Mouse (Mus musculus) limb, embryonic 15.5 days (tissue): ENCODE measurements around the gene Fam217a. TPM values are rescaled to one million over a fixed set of nuclear protein-coding genes. Genes with fewer than 3 reads are reported as not detected.
A peak's percentile ranks its signal among the peaks of the same experiment; 100 is the strongest.
"Not testable (repeated sequence)": the region's sequence is repeated elsewhere in the genome, so short reads cannot be mapped to it uniquely, and the experiment has no call there.

Source experiments
- ATAC-seq: fragments of 200-750 bp; cut with Nextera tagmentation; 2 replicates; pipeline ENCODE4 v1.8.0; 2017; ENCODE audit warnings: low read depth, moderate TSS enrichment; ENCODE audit not compliant: insufficient number of reproducible peaks, low FRiP score, low TSS enrichment
- H3K27ac ChIP-seq: fragments of 300-500 bp; sonication (generic); 2 replicates; pipeline ENCODE4 v1.5.1; 2015; ENCODE audit warnings: moderate library complexity, mild to moderate bottlenecking, inconsistent platforms
- H3K27me3 ChIP-seq: fragments of 300-500 bp; sonication (generic); 2 replicates; pipeline ENCODE4 v1.6.1; 2015; ENCODE audit warnings: inconsistent platforms
- H3K36me3 ChIP-seq: fragments of 300-500 bp; sonication (generic); 2 replicates; pipeline ENCODE4 v1.6.1; 2015; ENCODE audit warnings: inconsistent platforms
- H3K4me1 ChIP-seq: fragments of 300-500 bp; sonication (generic); 2 replicates; pipeline ENCODE4 v1.6.1; 2015; ENCODE audit warnings: inconsistent platforms
- H3K4me2 ChIP-seq: fragments of 300-500 bp; sonication (generic); 2 replicates; pipeline ENCODE4 v1.6.1; 2015; ENCODE audit warnings: mild to moderate bottlenecking, inconsistent platforms
- H3K4me3 ChIP-seq: fragments of 300-500 bp; sonication (generic); 2 replicates; pipeline ENCODE4 v1.5.1; 2015; ENCODE audit warnings: mild to moderate bottlenecking, inconsistent platforms
- H3K9ac ChIP-seq: fragments of 300-500 bp; sonication (generic); 2 replicates; pipeline ENCODE4 v1.6.1; 2015; ENCODE audit warnings: inconsistent platforms
- H3K9me3 ChIP-seq: fragments of 300-500 bp; sonication (generic); 2 replicates; pipeline ENCODE4 v1.6.1; 2016; ENCODE audit warnings: inconsistent platforms
- WGBS: fragments of 180-500 bp; shearing (Covaris S2); methylation state at CpG from one replicate; pipeline ENCODE4 v1.1.7; 2015; 5-methylcytosine and 5-hydroxymethylcytosine counted together
- polyA plus RNA-seq: library from polyadenylated mRNA; unstranded; fragments of >200 nt; fragmentation: Nextera tagmentation; extraction: Ambion mirVana; gene quantifications from 2 replicates; pipeline ENCODE4 v1.2.1, GENCODE M21; 2015

Gene Fam217a
- polyA plus RNA-seq, 1 experiment from 2014 or later: 0.40 TPM

GRCm38 (mm10) chr13:34864420-34865169 lies 59.5 kb downstream of the Fam217a start:
- H3K27me3 ChIP-seq: no peaks in the 10 kb centered on the region
- peak; percentile 48; the same call in 1 of the 2 replicates for ATAC-seq
- H3K4me2 ChIP-seq: no peak overlapping the region
- WGBS: 38% methylated on average over 7 of the region's 7 CpGs
- no peak overlapping the region for H3K4me3 ChIP-seq
- H3K4me1 ChIP-seq: no peaks in the 10 kb centered on the region
- H3K36me3 ChIP-seq: no peaks in the 10 kb centered on the region
- no peaks in the 10 kb centered on the region for H3K9me3 ChIP-seq
- no peak overlapping the region for H3K27ac ChIP-seq
- H3K9ac ChIP-seq: no peak overlapping the region

GRCm38 (mm10) chr13:34861166-34861565 lies 62.9 kb downstream of the Fam217a start:
- not testable (repeated sequence) for H3K4me1 ChIP-seq, H3K27me3 ChIP-seq, H3K4me3 ChIP-seq, H3K27ac ChIP-seq, ATAC-seq, H3K9ac ChIP-seq, H3K4me2 ChIP-seq, H3K9me3 ChIP-seq, H3K36me3 ChIP-seq
- WGBS: 39% methylated on average over 7 of the region's 8 CpGs

Other genes with a start within 250 kb of the Fam217a start
- gene Fam50b, start 189.5 kb downstream of the Fam217a start, polyA plus RNA-seq: not detected in 2 replicates
- 68.7 and 73.2 TPM in 2 replicates for gene Prpf4b, start 49.0 kb downstream of the Fam217a start, polyA plus RNA-seq
- gene 4933417A18Rik, start 99 bp upstream of the Fam217a start, polyA plus RNA-seq: not detected in 2 replicates
- gene Eci3, start 39.5 kb upstream of the Fam217a start, polyA plus RNA-seq: 0.96 and 1.0 TPM in 2 replicates
- gene Eci2, start 102.8 kb upstream of the Fam217a start, polyA plus RNA-seq: 120 and 133 TPM in 2 replicates